ENCODE assay signal across 9 mouse cellular contexts in the genomic region with DNA sequence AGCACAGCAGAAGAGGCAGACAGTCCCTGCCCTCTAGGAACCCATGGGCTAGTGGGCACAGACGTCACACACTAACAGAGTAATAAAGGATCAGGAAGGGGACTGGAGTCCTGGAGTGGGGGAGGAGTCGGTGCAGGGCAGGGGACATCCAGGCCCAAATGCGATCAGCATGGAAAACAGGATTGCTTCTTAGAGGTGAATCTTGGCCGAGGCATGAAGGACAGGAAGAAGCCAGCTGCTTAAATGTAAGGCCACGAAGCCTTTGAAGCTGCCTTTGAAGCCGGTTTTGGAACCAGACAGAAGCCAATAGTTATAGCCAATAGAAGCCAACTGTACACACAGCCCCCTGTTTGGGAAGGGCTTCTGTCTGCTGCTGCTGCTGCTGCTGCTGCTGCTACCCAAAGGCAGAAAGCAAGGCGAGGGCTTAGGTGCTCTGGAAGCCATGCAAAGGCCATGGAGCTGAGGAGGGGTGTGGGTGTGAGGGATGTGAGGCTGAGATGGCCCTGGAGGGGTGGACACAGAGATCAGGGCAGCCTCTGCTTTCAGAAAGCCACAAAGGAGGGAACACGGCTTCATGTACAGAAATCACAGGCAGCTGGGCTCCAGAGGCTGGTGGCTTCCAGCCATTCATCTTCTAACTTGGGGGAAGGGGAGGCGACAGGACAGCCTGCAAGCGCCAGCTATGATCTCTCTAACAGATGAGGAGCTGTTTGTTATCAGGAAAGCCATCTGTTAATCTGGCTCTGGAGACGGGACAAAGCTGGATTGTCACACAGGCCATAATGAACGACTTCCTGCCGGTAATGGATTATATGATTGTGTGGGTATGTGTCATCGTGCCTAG. TPM values are rescaled to one million over a fixed set of nuclear protein-coding genes. Genes with fewer than 3 reads are reported as not detected.
DNase-seq lines count a peak whose midpoint lies in the region; ATAC-seq lines count a peak whose summit lies in the region.
"Had no signal": no experiment of that assay in that cellular context is flagged by ENCODE, and none has a peak within 500 bp of the region (broad histone marks: within the 10 kb centered on the region; RNA-seq: fewer than 3 reads in every experiment).

No protein-coding gene starts in this region.

- no peak overlapping the region for H3K4me2 ChIP-seq in heart, embryonic 13.5 days
- H3K4me2 ChIP-seq in embryonic facial prominence, embryonic 14.5 days (ENCODE audit: low read depth, low read length), result no peak overlapping the region
- no peak overlapping the region for H3K4me2 ChIP-seq in midbrain, embryonic 11.5 days

- H3K9ac ChIP-seq in heart, embryonic 13.5 days, result no peak overlapping the region
- no peak overlapping the region for H3K9ac ChIP-seq in embryonic facial prominence, embryonic 14.5 days (ENCODE audit: low read depth, low read length)
- 0 out of 2 replicates have a peak overlapping the region, but pooled peaks have one; percentile 25 for H3K9ac ChIP-seq in midbrain, embryonic 11.5 days (ENCODE audit: low read length)

- 50% methylated on average over 14 of the region's 14 CpGs for WGBS in heart, embryonic 13.5 days
- WGBS in embryonic facial prominence, embryonic 14.5 days, result 37% methylated on average over 14 of the region's 14 CpGs
- WGBS in midbrain, embryonic 11.5 days, result 42% methylated on average over 14 of the region's 14 CpGs

- H3K27me3 ChIP-seq in heart, embryonic 13.5 days (replicated peaks), result peaks cover 29% of the 10 kb centered on the region
- no peaks in the 10 kb centered on the region for H3K27me3 ChIP-seq in embryonic facial prominence, embryonic 14.5 days (replicated peaks; ENCODE audit: control insufficient read depth, insufficient read depth, low read length)
- peaks cover 2% of the 10 kb centered on the region; the same call in 1 of the 2 replicates for H3K27me3 ChIP-seq in midbrain, embryonic 11.5 days (ENCODE audit: control insufficient read depth, insufficient read depth, low read length)

- no peak for DNase-seq in heart, adult 8-10 months (ENCODE audit: low spot score)
- DNase-seq in embryonic facial prominence, embryonic 14.5 days (ENCODE audit: low spot score), result no peak
- peak; percentile 81 for DNase-seq in kidney, postnatal 14 days
- peak; percentile 85 for DNase-seq in midbrain, embryonic 11.5 days (ENCODE audit: low spot score, missing footprints)
- no peak for DNase-seq in cerebellum, postnatal 4 days (ENCODE audit: low spot score in 2 of 2)
- no peak for DNase-seq in right cerebral cortex, postnatal 36 days (ENCODE audit: low spot score in 2 of 2)

- H3K9me3 ChIP-seq in heart, embryonic 13.5 days, result no peaks in the 10 kb centered on the region
- no peaks in the 10 kb centered on the region for H3K9me3 ChIP-seq in embryonic facial prominence, embryonic 14.5 days (ENCODE audit: control insufficient read depth, low read length)
- no peaks in the 10 kb centered on the region for H3K9me3 ChIP-seq in midbrain, embryonic 11.5 days (ENCODE audit: control insufficient read depth, low read length)

- peaks cover 10% of the 10 kb centered on the region; the same call in 1 of the 2 replicates for H3K4me1 ChIP-seq in heart, embryonic 13.5 days
- H3K4me1 ChIP-seq in embryonic facial prominence, embryonic 14.5 days (ENCODE audit: control insufficient read depth, insufficient read depth, low read length), result peaks cover 10% of the 10 kb centered on the region; the same call in 1 of the 2 replicates
- no peaks in the 10 kb centered on the region; the same call in 1 of the 2 replicates for H3K4me1 ChIP-seq in midbrain, embryonic 11.5 days (ENCODE audit: control insufficient read depth, insufficient read depth, low read length)

- no peaks in the 10 kb centered on the region for H3K36me3 ChIP-seq in heart, embryonic 13.5 days
- no peaks in the 10 kb centered on the region for H3K36me3 ChIP-seq in embryonic facial prominence, embryonic 14.5 days (ENCODE audit: control insufficient read depth, insufficient read depth, low read length)
- H3K36me3 ChIP-seq in midbrain, embryonic 11.5 days (ENCODE audit: control insufficient read depth, insufficient read depth, low read length), result no peaks in the 10 kb centered on the region

- ATAC-seq in heart, embryonic 13.5 days (ENCODE audit: extremely low read depth, insufficient number of reproducible peaks, low FRiP score, low TSS enrichment), result no peak
- ATAC-seq in embryonic facial prominence, embryonic 14.5 days (ENCODE audit: low read depth), result no peak; the same call in 1 of the 2 replicates
- no peak for ATAC-seq in midbrain, embryonic 11.5 days (ENCODE audit: low FRiP score)
- ATAC-seq in megakaryocyte-erythroid progenitor cell, adult 5-6 weeks (replicated peaks; ENCODE audit: low FRiP score, low TSS enrichment, poor library complexity, severe bottlenecking), result no peak

- H3K4me3 ChIP-seq in heart, embryonic 13.5 days, result no peak overlapping the region
- H3K4me3 ChIP-seq in embryonic facial prominence, embryonic 14.5 days (ENCODE audit: low read depth, low read length), result no peak overlapping the region
- H3K4me3 ChIP-seq in midbrain, embryonic 11.5 days (ENCODE audit: low read depth, low read length), result no peak overlapping the region

- H3K27ac ChIP-seq in heart, embryonic 13.5 days (replicated peaks), result 0 out of 2 replicates have a peak overlapping the region, but pooled peaks have one; percentile 28
- peak overlapping the region; percentile 58 for H3K27ac ChIP-seq in embryonic facial prominence, embryonic 14.5 days (replicated peaks; ENCODE audit: low read depth, low read length)
- H3K27ac ChIP-seq in midbrain, embryonic 11.5 days (ENCODE audit: low read depth, low read length), result no peak overlapping the region
- H3K27ac ChIP-seq: macrophage had no signal

RNA-seq across cellular contexts. Expression of gene Fbln1, which starts 5.1 kb away (rescaled TPM):
- polyA plus RNA-seq in heart, embryonic 13.5 days (2015; fragmentation: Nextera tagmentation; extraction: Ambion mirVana), result 125 and 139 TPM in 2 replicates
- total RNA-seq in heart, adult 8-10 months (2022), result 10 to 100 TPM; 52.9 to 86.6 (median 70.1) TPM
- 235 and 267 TPM in 2 replicates for polyA plus RNA-seq in embryonic facial prominence, embryonic 14.5 days (2014; fragmentation: Nextera tagmentation; extraction: Ambion mirVana)
- 153 and 165 TPM in 2 replicates for polyA plus RNA-seq in midbrain, embryonic 11.5 days (2014; fragmentation: Nextera tagmentation; extraction: Ambion mirVana)
- total RNA-seq in megakaryocyte-erythroid progenitor cell, adult 5-6 weeks (2014; fragmentation: Nextera tagmentation), result not detected in 2 replicates
- not detected in 2 replicates for total RNA-seq in megakaryocyte-erythroid progenitor cell, adult 5-6 weeks (2017)
- polyA plus RNA-seq: macrophage had no signal

Comparison
In these comparisons a context has a peak if more than half of its experiments do, and no peak if none do; other contexts are left out.
1. DNase-seq: peak in kidney, postnatal 14 days (single experiment) and midbrain, embryonic 11.5 days (single experiment); none in heart, adult 8-10 months (single experiment), embryonic facial prominence, embryonic 14.5 days (single experiment), cerebellum, postnatal 4 days (0 of 2) and right cerebral cortex, postnatal 36 days (0 of 2).